Mouse (Mus musculus) heart, postnatal 10 days (tissue): Measurements from ENCODE around the gene Orai3. TPM values are rescaled to one million over a fixed set of nuclear protein-coding genes. Genes with fewer than 3 reads are reported as not detected.
"Not testable (repeated sequence)": the region's sequence is repeated elsewhere in the genome, so short reads cannot be mapped to it uniquely, and the experiment has no call there.

Experiments used
- DNase-seq, 2 experiments: peaks; one replicate each; pipeline ENCODE4 v3.0.0; 2021
- intact Hi-C: fragments of 180-260 bp; cut with DNase I; formaldehyde crosslinking; loops from one replicate; pipeline ENCODE4 v1.15.1; 2025
- total RNA-seq, 2 experiments: library from RNA; stranded (reverse); gene quantifications; 2 replicates each; pipeline ENCODE4 v1.2.3; 2021

Gene Orai3
- total RNA-seq: 10 to 100 TPM; 18.0 to 20.9 TPM

DNA sequence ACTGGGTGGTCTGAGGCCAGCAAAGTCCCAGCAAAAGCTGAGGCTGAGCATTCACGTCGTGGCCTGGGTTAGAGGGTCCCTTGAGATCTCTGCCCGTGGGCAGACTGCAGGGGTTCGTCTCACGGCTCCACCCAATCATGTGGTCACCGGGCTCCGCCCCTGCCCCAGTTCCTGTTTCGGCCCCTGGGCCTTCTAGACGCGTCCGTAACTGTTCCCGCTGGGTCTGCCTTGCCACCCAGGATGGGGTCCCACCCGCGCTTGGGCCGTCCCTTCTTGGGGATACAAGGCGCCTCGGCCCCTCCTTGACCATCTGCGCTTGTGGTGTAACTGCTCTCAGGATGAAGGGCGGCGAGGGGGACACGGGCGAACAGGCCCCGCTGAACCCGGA lies at the start of gene Orai3:
Orai3 (plus strand) TSS at position 165 of the 388 bp plus-strand sequence.
- intact Hi-C loops: loop anchor here (5.0 kb wide), 1 partner anchor 168 kb away; no protein-coding TSS in a partner anchor

DNA sequence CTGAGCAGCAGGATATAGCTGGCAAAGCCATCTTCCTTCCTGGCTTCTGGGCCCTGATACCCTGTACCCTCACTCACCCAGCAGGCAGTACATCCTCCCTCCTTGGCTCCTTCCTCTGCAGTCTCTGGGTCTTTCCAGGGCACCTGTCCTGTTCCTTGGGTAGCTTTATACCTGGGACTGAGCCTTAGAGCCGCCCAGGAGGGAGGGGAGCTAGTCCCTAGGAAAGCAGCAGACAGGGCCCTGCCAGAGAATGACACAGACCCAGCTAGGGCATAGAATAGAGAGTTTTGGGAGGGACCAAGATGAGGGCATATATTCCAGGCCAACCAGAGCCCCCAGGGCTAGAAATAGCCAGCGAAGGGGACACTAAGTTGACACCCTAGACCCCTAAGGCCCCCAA lies 44.1 kb upstream of the Orai3 start:
- intact Hi-C loops: no loop called here
- no peak for DNase-seq

More for the DNA sequence above, at the start of gene Orai3:
- peak; percentile 92 for DNase-seq

DNA sequence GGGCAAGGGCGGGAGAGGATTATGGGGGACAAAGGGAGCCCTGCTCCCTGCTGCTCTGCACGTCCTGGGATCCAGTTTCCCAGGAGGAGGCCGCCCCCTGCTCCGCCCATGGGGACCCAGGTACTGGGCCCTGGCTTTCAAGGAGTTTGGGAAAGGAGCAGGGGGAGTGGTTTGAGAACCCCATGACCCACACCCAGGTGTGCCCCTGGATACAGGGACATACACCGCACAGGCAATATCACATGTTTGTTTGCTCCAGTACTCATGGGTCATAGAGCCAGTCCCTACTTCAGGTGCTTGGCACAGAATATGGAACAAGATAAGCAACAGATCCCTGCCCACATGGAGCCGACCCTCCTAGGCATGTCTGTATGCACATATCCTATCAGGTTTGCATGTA lies 43.7 kb upstream of the Orai3 start:
- intact Hi-C loops: no loop called here
- no peak for DNase-seq

DNA sequence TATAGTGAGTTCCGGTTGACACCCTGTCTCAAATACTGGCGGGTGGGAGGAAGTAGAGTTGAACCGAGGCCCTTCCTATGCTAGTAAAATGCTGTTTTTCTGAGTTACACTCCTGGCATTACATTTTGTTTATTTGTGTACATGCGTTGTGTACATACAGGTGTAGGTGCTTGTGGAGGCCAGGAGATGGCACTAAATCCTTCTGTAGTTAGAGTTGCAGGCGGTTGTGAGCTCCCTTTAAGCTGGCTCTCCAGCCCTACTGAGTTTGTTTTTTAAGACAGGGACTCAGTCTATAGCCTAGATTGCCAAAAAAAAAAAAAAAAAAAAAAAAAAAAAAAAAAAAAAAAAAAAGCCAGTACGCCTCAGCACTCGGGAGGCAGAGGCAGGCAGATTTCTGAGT lies 41.7 kb upstream of the Orai3 start:
- intact Hi-C loops: no loop called here

DNA sequence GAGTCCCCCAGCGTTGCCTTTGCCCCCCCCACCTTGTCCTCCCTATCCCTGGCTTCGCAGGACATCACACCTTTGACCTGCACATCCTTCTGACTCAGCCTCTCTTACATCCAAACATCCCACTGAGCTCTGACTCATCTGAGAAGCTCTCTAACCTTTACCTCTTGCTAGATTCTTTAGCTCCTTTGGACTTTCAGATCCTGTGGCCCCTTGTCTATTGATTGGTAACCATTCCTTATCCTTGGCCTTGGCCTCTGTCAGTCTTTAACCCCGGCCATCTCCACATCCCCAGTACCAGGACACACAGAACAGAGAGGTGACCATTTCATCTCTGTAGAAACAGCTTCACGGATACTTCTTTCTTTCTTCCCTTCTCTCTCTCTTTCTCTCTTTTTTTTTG lies 39.4 kb upstream of the Orai3 start:
- no peak for DNase-seq
- intact Hi-C loops: no loop called here

More for the DNA sequence above, 41.7 kb upstream of the Orai3 start:
- no peak for DNase-seq

DNA sequence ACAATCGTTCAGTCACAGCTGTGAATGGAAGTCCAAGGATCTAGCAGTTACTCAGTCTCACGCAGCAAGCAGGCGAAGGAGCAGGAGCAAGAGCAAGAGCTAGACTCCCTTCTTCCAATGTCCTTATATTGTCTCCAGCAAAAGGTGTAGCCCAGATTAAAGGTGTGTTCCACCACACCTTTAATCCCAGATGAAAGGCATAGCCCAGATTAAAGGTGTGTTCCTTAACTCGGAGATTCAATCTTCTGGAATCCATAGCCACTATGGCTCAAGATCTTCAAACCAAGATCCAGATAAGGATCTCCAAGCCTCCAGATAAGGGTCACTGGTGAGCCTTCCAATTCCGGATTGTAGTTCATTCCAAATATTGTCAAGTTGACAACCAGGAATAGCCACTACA lies 37.5 kb upstream of the Orai3 start, which contains the start of gene Ctf2:
Ctf2 (minus strand) TSS at position 101 of the 400 bp plus-strand sequence.
- not testable (repeated sequence) for DNase-seq

DNA sequence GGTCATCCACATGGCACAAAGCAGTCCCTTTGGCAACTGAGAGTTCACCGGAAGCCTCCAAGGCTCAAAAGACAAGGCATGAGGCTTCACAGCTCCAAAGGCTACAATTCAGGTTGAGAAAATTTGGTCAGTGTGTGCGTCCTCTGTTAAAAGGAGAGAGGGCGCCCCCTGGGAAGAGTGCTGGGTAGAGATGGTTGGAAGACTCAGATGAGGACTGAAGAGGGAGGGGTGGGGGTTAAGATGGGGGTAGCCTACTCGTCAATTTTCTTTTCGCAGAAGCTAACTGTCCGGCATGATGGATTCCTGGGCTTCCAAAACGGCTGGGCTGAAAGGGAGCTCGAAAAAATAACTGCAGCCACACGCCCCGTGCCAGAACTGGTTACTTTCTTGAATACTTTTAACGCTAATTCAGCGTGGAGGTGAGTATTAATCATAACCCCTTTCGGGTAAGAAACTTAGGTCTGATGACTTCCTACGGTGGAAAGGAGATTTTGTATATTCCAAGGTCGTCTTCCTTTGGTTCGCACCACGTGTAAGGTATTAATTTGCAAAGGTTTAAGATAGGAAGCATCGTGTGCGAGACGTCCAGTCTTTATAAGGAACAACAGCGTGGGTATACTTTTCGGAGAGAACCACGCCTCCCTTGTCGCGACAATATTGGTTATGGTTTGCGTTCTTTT lies 25.1 kb upstream of the Orai3 start, which contains the start of gene Fbxl19:
Fbxl19 (plus strand) TSS at position 178 of the 680 bp plus-strand sequence.
- peak; percentile 78 to 86 for DNase-seq
- intact Hi-C loops: loop anchor here (1.0 to 5.0 kb wide), 2 partner anchors 69 to 132 kb away; no protein-coding TSS in a partner anchor

More for the DNA sequence above, 37.5 kb upstream of the Orai3 start, which contains the start of gene Ctf2:
- intact Hi-C loops: not testable (repeated sequence)

- peak; percentile 95 to 96 for DNase-seq
- intact Hi-C loops: loop anchor here (5.0 kb wide), 1 partner anchor 133 kb away; no protein-coding TSS in a partner anchor
These were observed 24.4 kb upstream of the Orai3 start for GRCm38 (mm10) chr7:127745251-127745651.

GRCm38 (mm10) chr7:127745652-127746493 lies 23.7 kb upstream of the Orai3 start:
- intact Hi-C loops: loop anchor here (5.0 kb wide), 1 partner anchor 134 kb away; no protein-coding TSS in a partner anchor

GRCm38 (mm10) chr7:127746494-127747491 lies 22.8 kb upstream of the Orai3 start:
- intact Hi-C loops: loop anchor here (5.0 kb wide), 1 partner anchor 134 kb away; no protein-coding TSS in a partner anchor
- DNase-seq: peak in 1 of 2 experiments; percentile 18

More at GRCm38 (mm10) chr7:127745652-127746493, 23.7 kb upstream of the Orai3 start:
- DNase-seq: peak; percentile 97 to 98

- intact Hi-C loops: loop anchor here (5.0 kb wide), 1 partner anchor 135 kb away; no protein-coding TSS in a partner anchor
- DNase-seq: no peak
These were observed 21.9 kb upstream of the Orai3 start for GRCm38 (mm10) chr7:127747559-127748234.

GRCm38 (mm10) chr7:127748235-127748560 lies 21.4 kb upstream of the Orai3 start:
- intact Hi-C loops: loop anchor here (5.0 kb wide), 1 partner anchor 136 kb away; no protein-coding TSS in a partner anchor
- DNase-seq: no peak

DNA sequence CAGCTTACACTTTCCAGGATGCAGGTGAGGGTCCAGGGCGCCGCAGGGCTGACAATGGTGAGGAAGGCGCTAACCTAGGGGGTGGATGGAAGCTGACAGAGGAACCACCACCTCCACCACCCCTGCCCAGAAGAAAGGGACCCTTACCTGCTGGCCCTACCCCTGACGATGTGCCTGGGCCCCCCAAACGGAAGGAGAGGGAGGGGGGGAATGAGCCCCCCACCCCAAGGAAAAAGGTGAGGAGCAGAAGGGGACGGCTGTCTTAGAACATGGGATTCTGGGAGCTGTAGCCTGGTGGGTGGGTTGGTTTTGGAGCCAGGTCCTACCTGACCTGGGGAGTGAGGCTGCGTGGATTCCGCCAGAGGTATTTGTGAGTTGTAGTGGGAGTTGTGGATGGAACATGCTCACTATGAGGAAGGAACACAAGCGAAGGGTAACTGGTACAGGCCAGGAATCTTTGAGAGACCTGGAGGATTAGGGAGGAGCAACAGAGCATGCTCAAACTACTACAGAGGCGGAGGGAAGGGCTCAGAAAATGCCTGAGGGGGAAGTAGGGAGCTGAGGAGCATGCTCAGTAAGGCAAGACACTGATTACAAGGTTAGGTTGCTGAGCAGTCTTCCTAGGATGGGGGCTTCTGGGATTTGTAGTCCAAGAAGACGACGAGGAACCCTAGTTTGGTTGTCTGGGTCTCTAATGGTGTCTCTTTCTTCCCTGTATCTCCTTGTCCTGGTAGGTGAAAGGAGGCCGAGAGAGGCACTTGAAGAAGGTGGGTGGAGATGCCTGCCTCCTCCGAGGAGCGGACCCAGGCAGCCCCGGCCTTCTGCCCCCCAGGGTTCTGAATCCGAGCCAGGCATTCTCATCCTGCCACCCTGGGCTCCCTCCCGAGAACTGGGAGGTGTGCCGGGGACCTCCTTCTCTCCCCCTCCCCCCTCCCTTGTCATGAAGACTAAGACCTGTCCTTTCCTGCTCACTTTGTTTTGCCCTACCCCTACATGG lies 19.2 kb upstream of the Orai3 start:
- intact Hi-C loops: no loop called here
- DNase-seq: no peak

GRCm38 (mm10) chr7:127751619-127752018 lies 18.0 kb upstream of the Orai3 start:
- DNase-seq: no peak
- intact Hi-C loops: no loop called here

DNA sequence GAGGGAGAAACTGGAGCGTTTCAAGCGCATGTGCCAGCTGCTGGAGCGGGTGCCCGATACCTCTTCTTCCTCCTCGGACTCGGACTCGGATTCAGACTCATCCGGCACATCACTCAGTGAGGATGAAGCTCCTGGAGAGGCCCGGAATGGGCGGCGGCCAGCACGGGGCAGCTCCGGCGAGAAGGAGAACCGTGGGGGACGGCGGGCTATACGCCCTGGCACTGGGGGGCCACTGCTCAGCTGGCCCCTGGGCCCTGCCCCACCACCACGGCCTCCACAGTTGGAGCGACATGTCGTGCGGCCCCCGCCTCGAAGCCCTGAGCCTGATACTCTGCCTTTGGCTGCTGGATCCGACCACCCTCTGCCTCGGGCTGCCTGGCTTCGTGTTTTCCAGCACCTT lies 17.5 kb upstream of the Orai3 start:
- DNase-seq: no peak
- intact Hi-C loops: no loop called here

- intact Hi-C loops: no loop called here
These were observed 16.5 kb upstream of the Orai3 start for GRCm38 (mm10) chr7:127753158-127753557.

GRCm38 (mm10) chr7:127753741-127754140 lies 15.9 kb upstream of the Orai3 start:
- intact Hi-C loops: no loop called here
- no peak for DNase-seq

More at GRCm38 (mm10) chr7:127753158-127753557, 16.5 kb upstream of the Orai3 start:
- DNase-seq: no peak

GRCm38 (mm10) chr7:127759716-127760115 lies 9.9 kb upstream of the Orai3 start:
- intact Hi-C loops: loop anchor here (5.0 kb wide), 1 partner anchor 82 kb away; no protein-coding TSS in a partner anchor
- DNase-seq: no peak
